Mouse (Mus musculus): ENCODE measurements around the gene Cbx8.

The Cbx8 gene

DNA sequence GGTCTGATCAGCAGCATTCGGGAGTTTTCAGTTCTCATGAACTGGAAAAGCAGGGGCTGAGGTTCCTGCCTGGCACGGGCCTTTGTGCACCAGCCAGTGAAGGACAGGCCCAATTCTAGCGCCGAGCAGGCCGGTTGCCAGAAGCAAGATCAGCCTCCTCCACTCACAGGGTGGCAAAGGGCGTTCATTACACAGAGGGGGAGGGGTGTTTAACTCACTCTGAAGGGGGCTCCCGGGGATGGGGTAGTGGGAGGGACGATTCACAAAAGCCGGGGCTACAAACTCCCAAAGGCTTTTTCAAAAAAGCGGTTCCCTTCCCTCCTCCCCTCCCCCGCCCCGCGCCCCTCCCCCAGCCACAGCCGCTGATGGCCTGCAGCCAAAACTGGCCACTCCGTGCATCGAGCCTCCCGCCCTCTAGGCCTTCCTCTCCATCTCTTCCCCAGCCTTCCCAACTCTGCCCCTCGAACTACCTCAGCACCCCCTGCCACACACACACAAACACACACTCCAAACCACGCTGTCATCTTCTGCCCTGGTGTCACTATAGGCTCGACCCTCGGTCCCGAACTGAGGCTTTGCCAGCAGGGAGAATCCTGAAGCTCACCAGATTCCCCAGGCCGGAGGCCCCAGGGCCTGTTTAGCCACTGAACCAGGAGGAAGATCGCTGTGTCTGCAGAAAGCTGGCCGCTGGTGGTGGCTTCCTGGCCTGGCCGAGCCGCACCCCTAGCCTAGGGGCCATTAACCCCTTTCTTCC is 38.1 kb upstream of the Cbx8 start:
- peak; percentile 76 for DNase-seq (ENCODE audit: low spot score)

DNA sequence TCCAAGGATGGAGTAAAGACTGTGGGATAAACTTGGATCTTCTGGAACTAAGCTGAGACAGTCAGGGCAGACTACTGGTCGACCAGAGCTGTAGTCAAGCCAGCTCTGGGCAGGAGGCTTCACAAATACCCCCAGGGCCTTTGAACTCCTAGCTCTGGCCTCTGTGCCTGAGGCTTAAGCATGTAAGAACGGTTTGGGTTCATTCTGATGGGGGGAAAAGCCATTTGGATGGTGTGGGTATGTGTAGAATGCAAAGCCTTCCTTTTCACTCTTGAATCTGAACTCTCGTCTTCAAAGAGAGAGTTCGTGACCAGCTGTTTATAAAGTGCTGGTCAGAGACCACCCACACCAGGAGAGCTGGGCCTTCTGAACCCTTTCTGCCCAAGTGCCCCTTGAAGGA is 37.0 kb upstream of the Cbx8 start:
- DNase-seq (ENCODE audit: low spot score), result no peak

DNA sequence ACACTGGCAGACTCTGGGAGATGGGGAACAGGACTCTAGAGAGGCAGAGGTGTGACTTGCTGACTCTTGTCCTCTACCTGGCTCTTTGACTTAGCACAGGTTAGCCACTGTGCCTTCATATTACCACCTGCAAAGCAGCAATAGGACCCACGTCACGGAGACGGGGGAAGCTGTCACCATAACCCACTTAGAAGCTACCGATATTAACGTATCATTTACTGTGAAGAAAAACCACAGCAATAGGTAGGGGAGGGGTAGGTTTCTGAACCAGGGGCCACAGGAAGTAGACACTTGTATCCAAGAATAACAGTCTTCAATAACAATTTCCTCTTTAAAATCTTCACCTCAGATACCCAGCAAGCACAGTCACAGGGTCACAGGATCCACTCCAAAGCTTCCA is 35.0 kb upstream of the Cbx8 start:
- DNase-seq (ENCODE audit: low spot score), result no peak

DNA sequence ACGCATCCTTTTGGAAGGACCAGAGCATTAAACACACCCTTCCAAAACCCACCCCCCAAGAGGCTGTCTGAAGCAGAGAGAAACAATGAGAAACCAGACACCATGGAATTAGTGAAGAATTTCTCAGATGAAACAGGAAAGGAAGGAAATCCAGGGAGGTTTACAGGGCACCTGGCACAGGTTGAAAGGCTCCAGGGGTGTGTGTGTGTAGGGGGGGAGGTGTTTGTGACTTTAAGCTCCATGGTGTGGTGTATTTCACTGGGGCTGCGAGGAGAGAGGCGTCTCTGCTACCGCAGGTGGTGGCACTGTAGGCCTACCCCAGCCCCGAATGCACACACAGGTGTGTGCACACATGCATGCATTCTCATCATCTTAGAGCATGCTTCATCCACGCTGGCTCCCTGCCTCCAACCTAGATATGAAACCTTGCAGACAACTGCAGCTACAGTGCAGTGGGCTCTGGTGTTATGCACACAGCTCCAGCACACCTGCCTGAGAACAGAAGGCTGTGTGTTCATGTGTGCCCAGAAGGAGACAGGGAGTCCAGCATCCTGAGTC is 33.2 kb upstream of the Cbx8 start:
- no peak for DNase-seq (ENCODE audit: low spot score)

DNA sequence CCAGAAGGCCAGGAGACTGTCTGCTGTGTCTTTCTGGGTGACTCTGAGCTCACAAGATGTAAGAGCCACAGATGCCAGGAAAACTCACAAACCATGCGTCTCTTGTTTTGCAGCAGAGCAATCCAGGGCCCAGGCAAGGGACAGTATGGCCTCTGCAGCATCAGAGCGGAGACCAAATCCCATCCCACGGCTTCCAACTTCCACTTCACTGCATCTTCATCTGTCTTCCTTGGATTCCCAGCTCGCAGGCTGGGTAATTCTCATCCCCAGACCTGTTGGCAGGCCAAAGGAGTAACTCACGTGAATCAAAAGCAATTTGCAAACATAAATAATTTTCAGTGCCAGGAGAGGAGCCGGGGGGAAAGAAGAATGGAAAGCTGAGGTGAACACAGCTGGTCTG is 32.2 kb upstream of the Cbx8 start:
- DNase-seq (ENCODE audit: low spot score), result no peak

DNA sequence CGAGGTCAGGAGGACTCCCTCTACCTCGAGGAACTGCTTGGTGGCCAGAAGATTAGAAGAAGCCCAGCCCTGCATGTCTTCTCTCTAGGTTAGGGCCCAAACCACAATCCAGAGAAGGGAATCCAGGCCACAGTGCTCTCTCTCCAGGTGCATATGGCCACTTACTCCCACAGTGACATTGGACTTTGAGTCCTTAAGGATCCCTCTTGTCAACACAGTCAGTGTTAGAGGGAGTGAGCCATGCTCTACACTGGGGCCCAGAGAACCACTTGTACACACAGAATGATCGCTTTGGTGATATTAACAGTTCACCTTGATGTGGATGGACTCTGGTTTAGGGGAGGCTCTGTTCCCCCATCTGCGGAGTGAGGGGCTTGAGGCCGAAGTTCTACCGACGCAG is 31.5 kb upstream of the Cbx8 start:
- DNase-seq (ENCODE audit: low spot score), result no peak

DNA sequence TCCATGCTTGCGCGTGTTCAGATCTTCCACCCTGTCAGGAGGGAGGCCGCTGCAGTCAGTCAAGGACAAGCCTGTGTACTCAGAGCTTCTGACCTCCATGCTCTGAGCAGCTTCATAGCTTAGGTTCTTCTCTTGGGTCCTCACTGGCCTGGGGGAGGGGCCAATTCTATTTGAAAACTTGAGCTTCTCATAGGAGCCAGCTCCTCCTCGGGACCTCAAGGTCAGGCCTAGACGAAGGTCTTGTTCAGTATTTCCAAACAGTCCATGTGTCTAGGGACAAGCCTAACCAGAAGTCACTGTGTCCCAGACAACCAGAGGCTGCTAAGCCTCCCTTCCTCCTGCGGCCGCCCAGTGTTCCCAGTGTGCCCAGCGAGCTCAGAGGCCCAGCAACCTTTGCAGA is 26.1 kb upstream of the Cbx8 start:
- DNase-seq (ENCODE audit: low spot score), result no peak

DNA sequence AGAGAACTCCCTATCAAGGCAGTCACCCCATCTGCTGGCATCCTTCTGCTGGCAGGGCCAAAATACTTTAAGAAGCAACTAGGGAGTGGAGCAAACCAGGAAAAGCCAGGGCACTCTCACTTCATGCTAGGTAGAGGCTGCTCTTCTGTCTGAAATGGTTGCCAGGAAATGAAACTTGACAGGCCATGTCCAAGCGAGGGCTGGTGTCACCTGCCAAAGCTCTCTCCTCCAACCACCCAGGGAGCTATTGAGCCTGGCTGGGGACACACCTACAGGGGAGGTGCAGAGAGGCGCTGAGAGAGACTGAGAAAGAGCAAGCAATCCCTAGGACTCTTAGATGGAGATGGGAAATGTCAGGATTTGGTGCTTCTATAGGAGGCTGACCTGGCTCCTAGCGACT is 18.5 kb upstream of the Cbx8 start:
- DNase-seq (ENCODE audit: low spot score), result no peak

DNA sequence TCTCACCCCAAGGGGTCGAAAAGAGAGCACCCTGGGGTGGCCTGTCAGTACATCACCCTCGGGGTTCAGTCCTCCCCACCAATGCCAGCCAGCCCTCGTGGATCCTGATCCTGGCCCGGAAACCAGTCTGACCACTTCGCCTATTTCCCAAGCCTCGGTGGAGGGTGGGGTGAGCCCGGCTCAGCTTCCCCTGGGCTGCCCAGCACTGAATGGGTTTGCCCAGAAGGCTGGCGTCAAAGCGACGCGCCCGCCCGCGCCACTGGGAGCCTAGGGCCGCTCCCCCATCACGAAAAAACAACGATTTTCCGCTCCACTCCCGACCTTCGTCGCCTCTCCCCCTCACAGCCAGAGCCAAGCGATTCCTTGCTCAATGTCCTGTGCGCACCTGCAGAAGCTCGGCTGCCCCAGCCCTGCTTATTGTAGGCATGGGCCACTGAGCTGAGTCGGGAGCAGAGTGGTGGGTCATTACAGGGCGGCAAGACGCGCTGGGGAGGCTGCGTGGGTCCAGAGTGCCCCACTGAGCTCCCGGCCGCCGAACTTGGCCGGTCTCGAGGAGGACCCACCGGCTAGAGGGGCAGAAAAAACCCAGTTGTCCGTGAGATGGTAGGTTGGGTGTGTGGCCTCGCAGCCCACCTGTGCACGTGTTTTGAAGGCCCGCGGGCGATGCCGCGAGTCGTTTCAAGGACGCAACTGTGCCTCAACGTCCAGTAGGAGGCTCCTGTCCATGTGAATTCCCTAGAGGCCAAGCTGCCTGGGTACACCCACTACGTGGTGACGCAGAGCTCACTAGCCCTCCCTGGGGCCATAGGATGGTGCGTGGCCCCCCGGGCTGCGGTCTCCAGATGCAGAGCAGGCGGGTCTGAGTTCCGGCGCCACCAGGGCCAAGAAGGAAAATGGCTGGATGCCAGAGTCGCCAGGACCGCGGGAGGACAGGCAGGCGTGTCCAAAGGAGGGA is 17.5 kb upstream of the Cbx8 start:
- no peak for DNase-seq (ENCODE audit: low spot score)

DNA sequence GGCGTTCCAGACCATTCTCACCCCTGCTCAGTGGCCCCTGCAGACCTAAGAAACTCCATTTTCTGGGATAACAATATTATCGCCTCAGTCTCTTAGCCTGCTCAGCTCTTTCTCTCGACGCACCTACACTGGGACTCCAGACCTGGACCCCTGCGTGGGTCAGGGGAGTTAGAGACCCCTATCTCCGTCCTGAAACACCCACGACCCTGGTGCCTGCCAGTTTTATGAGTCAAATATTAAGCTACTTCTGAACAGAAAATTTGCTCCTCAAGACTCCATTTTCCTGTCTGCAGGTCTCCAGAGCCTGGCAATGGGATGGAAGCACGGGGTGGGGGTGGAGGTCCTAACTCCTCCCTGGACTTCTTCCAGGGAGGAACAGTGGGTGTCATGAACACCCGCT is 16.5 kb upstream of the Cbx8 start:
- DNase-seq (ENCODE audit: low spot score), result no peak

DNA sequence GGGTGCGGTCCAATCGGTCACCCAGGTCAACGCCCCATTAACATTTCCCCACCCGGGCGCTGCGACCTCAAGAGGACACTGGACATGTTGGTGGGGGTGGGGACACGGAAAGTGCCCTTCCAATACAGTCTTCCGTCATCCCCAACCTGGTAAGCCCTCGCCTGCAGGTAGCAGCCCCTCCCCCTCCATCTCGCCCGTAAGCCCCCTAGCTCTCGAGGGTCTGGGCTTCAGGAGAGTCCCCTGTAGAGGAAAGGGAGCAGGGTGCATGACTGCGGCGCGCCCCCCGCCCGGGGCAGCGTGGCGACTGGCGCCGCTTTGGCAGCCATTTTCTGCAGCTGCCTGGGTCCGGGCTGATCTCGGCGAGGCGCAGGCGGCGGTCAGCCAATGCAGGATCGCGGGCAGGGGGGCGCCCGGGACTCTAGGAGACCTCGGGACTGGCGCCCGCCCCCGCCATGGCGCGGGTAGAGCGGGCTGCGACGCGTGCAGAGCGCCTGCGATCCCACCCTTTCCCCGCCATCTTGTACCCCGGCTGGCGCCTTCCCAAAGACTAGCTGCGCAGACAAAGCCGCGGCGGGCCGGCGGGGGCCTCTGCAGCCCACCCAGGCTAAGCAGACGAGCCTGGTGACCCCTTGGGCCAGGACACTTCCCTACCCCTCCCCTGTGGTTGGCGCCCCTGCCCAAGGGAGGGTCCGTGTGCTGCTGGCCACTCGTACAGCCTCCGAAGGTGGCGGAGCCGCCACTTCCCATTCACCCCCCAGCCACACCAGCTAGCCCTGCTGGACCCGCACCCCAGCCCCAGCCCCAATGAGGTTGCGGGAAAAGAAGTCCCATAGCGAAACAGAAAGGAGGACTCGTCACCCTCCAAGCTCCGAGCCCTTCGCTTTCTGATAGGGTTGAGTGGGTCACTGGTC is 15.8 kb upstream of the Cbx8 start:
- DNase-seq (ENCODE audit: low spot score), result no peak

DNA sequence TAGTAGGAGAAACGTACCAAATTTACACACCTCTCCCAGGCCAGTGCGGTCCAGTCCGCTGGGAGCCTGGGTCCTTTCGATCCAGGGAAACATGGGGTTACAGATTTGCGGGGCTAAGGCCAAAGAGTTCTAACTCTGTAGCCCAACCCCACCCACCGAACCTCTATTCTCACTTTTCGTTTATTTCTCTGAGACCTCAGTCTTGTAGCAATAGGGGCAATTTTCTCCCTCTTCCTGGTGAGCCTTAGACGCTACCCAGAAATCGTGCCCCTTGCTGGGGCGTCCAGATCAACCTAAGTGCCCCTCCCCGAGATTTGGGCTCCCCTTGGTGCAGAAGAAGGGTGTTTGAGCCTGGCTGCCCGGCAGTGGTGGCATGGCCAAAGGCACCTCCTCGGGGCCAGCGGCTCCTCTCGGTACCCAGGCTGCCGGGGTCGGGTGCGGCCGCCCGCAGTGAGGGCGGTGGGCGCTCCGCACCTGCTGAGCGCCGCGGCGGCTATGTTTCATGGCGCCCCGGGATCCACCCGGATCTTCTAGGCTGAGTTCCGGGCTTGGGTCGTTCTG is 14.9 kb upstream of the Cbx8 start:
- DNase-seq (ENCODE audit: low spot score), result no peak

DNA sequence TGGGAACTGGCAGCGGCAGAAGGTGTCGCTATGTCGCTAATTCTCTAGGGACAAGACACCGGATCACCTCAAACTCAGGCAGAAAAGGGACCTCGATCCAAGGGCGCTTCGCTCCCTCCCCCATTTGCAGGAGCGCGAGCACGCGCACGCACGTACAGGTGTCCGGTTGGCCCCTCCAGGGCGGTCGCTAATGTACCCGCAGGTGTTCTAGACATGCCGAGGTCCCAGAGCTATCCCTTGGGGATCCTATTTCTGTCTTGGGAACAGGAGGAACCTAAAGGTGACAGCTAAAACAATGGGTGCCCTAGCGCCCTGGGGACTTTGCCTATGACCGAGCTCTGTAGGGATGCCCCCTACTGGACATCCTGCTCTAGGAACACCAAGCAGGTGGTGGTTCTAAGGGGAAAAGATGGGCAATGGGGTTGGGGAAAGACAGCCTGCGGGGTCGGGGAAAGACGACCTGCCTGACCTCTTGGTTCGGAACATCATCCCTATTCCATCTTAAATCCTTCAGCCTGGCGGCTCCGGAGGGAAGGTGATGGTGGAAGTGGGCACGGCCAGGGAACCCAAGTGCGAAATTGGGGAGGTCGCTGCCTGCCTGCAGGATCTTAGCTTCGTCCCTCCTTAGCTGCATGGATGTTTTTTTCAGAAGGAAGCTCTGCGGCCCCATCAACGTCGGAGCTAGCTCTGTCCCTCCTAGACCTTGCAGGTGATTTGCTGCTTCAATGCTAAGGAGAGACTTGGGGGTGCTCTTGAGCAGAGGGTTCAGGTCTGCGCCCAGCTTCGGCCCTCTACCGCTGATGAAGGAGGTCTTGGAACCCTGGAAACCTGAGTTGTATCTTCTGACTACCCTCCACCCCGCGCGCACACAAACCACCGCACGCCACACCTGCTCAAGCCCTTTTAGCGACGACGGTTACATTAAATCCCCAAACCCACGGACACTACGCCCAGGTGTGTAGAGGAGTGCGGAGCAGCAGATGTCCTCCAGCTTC is 13.9 kb upstream of the Cbx8 start:
- no peak for DNase-seq (ENCODE audit: low spot score)

DNA sequence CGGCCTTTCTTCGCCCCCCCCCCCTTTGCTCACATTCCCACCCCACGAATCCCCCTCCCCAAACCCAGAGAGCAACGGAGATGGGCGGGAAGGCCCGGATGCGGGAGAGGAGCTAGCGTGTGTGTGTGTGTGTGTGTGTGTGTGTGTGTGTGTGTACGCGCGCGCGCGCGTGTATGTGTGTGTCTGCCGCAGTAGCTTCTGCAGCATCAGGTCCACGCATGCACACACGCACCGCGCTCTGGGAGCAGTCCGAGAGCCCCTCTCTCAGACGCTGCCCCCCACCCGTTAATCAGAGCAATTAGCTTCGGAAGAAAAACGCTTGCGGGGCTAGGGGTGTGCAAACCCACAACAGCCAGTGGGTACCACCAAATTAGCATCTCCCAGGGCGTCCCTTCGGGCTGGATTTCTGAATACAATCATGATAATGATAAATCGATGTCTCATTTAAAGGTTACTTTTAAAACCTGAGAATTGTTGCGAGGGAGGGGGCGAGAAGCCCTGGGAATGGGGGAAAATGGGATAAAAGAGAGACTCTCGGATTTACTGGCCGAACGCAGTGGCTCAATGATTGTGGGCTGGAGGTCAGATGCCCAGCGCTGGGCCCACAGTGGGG is 13.1 kb upstream of the Cbx8 start:
- DNase-seq (ENCODE audit: low spot score), result no peak

DNA sequence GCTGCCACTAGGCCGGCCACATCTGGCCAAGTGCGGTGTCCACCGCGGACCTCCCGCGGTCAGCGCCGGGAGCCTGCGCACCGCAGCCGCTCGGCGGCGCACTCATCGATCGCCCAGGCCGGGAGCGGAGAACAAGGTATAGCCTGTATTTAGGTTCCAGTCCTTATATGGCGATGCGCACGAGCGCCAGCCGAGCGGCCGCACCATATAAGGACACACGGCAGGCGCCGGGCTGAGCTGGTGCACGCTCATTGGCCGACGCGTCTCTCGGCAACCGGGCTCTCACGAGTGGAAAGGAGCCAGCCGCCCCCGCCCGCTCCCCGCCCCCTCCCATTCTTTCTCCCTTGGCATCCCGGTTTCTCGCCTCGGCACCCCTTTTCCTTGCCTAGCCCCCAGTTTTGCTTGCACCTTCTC is 12.5 kb upstream of the Cbx8 start:
- peak; percentile 93 for DNase-seq (ENCODE audit: low spot score)

DNA sequence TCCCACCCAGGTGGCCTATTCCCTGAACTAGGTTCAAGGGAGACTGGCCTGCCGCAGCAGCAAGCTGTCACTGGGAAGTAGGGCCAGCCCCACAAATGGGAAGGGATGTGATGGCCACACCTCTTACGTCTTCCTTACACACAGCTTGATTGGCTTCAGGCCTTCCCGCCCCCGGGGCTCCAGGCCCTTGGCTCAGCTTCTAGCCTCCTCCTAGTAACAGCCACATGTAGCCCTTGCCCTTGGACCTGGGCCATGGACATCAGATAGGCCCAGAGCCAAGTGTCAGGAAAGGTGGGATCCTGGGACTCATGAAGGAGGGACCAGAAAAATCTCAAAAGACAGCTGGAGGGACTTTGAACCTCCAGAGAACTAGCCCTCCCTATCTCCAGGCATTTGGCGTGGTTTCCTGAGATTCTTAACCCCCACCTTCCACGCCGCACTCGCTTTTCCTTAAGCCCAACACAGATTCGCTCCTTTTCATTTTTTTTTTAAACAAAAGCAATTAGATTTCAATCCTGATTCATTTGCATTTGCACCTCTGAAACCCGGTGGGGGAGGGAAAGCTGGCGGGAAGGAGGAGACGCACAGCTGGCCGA is 12.0 kb upstream of the Cbx8 start:
- peak; percentile 84 for DNase-seq (ENCODE audit: low spot score)

DNA sequence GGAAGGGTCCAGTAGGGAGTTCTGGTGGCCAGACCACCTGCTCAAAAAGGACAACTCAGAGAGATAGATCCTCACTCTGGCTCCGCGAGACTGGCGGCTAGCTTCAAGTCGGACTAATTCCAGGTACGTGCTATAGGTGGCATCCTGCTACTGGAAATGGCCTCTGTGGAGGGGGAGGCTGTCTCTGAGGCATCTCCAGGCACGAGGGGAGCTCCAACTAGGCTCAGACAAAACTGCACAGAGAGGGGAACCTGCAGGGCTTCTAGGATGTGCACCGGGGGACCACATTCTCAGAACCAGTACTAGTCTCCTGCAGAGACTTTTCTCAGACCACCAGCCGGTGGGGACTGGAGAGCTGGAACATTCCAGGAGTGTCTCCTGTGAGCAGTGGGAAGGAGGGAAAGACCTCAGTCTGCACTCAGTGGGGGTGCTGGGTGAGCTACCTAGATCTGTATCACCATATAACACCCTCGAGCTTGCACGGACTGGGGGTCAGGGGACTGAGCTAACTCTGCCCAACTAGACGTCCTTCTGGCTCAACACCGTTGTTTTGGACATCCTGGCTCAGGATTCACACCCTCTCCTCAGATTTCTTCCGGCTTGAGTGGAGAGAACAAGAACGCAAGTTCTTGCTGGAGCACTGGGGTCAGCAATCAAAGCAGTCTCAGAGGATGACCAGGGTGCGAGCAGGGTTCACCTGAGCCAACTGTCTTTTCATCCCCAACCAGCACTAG is 11.3 kb upstream of the Cbx8 start:
- peak; percentile 74 for DNase-seq (ENCODE audit: low spot score)

DNA sequence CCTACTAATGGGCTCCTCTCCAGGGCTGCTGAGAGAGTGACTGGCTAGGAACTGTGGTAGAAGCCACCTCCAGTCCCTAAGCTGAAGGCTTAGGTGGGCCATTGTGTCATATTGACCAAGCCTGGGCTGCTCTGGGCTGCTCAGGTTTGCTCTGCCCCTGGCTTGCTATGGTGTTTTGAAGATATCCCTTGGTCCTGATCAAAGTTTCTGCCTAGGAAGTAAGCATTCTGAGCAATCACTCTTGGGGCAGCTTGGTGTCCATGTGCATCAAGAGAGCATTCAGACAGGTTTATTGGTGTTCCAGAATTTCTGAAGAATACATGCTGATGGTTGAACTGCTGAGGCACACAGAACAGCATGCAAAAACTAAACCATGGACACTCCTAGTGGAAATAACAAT is 10.7 kb upstream of the Cbx8 start:
- no peak for DNase-seq (ENCODE audit: low spot score)

DNA sequence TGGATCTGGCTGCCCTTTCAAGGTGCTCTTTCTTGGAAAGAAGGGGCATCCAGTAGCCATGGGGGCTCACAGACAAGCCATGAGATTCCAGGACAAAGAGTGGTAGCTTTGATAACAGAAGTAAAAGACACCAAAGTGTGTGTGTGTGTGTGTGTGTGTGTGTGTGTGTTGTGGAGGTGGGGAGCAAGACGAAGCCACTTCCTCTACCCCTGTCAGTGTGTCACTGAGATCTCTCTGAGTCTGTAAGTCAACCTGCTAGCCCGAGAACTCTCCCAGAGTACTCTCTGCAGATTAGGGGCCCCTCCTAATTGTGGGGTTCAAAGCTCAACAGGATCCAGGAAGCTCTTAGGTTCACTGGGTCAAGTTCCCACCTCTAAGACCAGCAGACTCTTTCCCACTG is 9.6 kb upstream of the Cbx8 start:
- DNase-seq (ENCODE audit: low spot score), result no peak
